Mouse (Mus musculus) 3T3-L1 (cell line): ENCODE results near the gene Dnah7b.
"Not testable (repeated sequence)": the region's sequence is repeated elsewhere in the genome, so short reads cannot be mapped to it uniquely, and the experiment has no call there.

ENCODE experiments used
- DNase-seq: peaks from one replicate; pipeline ENCODE4 v3.0.0-alpha.2; 2015; ENCODE audit warnings: low read depth, low spot score

The Dnah7b gene

DNA sequence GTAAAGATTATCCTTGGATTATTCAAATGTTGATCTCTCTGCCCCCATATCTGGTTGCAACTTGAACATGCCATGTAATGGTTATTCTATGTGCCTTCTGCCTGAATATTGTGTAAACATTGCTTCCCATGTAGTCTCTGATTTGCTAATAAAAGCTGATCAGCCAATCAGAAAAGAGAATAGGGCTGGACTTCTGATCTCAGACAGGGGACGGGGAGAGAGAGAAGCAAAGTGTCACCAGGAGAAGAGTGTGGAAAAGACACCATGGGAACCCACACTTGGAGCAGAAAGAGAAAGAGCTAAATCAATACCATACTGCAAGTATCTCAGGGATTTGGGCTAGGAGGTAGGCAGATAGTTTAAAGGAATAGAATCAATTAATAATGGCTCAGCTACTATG lies at the start of gene Dnah7b:
TSS of gene Dnah7b (plus strand) at position 301 of the 400 bp plus-strand sequence.
- no peak for DNase-seq

- peak; percentile 74 for DNase-seq
These were observed 47.6 kb upstream of the Dnah7b start for GRCm38 (mm10) chr1:46018382-46018977.

DNA sequence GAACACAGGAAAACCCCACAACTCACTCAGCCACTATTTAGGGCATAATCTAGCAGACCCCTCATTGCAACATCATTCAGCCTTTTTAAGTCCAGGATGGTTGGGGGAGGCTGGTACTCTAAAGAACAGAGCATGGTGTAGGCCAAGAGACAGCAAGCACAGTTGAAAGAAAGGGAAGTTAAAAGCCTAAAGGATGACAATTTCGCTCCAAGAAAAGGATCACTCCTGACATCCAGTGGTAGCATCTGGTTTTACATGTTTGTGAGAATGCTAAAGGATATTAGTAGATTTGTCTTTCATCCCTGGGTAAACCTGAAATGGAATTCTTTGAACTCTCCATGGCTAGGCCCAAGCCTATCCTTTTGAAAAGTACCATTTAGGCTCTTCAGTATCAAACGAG lies 43.9 kb upstream of the Dnah7b start:
- peak; percentile 78 for DNase-seq

GRCm38 (mm10) chr1:46031993-46032555 lies 34.0 kb upstream of the Dnah7b start:
- DNase-seq: no peak

GRCm38 (mm10) chr1:46048188-46048587 lies 17.9 kb upstream of the Dnah7b start:
- DNase-seq: no peak

- DNase-seq: peak; percentile 80
These were observed 553 bp downstream of the Dnah7b start for GRCm38 (mm10) chr1:46066484-46067251.

- DNase-seq: not testable (repeated sequence)
These were observed 2.7 kb downstream of the Dnah7b start for GRCm38 (mm10) chr1:46068787-46069186.

DNA sequence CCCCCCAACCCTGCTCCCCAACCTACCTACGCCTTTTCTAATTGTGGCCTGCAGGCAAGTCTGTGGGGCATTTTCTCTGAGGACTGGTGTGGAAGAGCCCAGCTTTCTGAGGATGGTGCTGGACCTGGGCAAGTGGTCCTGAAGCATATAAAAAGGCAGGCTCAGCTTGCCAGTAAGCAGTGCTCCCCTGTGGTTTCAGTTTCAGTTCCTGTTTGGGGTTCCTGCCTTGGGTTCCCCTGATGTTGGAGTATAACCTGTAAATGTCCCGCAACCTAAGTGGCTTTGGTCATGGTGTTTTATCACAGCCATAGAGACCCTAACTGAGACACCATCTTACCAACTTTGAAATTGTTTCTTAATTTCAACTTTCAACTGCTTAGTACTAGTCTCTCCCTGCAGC lies 11.8 kb downstream of the Dnah7b start:
- DNase-seq: no peak

DNA sequence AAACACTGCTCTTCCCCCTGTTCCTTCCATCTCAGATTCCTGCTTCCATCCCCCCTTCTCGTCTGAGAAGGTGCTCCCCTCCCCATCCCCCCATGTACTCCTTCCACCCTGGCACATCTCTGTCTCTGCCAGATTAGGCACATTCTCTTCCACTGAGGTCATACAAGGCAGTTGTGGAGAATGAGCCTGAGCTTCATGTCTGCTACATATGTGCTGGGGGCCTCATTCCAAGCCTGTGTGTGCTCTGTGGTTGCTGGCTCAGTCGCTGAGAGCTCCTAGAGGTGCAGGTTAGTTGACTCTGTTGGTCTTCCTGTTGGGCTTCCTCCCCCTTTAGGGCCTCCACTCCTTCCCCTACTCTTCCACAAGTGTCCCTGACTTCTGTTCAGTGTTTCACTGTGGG lies 34.4 kb downstream of the Dnah7b start:
- DNase-seq: no peak

- DNase-seq: not testable (repeated sequence)
These were observed 46.5 kb downstream of the Dnah7b start for GRCm38 (mm10) chr1:46112606-46113005.

GRCm38 (mm10) chr1:46117179-46117578 lies 51.1 kb downstream of the Dnah7b start:
- not testable (repeated sequence) for DNase-seq

- no peak for DNase-seq
These were observed 61.9 kb downstream of the Dnah7b start for GRCm38 (mm10) chr1:46128058-46128457.

DNA sequence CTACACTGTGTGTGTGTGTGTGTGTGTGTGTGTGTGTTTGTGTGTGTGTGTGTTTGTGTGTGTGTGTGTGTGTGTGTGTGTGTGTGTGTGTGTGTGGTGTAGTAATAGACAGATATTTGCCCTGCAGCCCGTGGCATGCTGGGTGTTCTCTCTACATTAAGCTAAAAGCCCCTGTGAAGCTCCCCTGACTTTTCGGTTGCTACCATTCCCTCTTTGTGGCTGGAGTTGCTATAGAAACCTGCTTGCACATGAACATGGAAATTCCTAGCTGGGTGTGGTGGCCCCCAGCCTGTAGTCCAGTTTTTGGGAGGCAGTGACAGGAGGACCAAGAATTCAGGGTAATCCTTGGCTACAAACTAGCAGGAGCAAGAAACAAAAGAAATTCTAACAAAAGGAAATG lies 130.7 kb downstream of the Dnah7b start:
- DNase-seq: not testable (repeated sequence)

DNA sequence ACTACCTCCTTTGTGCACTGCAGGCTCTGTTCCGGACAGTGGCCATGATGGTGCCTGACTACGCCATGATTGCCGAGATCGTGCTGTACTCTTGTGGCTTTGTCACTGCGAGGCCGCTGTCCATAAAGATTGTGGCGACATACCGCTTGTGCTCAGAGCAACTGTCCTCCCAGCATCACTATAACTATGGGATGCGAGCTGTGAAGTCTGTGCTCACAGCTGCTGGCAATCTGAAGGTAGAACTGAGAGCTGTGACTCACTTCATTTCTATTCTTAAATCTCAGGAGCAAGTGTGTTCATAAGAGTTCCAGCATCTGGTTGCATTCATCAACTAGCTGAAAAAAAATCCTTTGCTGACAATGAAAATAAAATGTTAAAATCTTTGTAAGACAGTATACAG lies 135.1 kb downstream of the Dnah7b start:
- not testable (repeated sequence) for DNase-seq

DNA sequence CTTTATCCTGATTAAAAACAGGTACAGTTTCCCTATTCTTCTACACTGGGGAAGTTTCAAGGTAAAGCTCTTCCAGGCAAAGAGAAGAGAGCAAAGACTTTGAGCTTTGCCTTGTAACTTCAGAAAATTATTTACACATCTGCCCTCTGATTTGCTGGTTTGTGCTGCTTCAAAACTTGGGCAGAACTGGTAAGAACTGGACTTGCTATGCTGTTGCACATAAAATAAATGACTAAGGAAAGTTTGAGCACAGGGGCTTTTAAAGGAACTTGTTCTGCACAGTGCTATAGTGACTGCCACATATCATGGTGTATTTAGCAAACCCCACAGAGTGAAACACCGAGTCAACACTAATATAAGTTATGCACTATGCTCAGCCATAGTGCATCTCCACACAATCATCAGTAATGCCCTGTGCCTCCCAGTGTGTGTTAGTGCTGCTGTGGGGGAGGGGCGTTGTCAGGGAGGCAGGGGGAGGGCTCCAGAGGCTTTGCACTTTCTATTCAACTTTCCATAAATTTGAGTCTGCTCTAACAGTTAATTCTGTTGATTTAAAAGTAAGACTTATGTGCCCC lies 144.0 kb downstream of the Dnah7b start:
- not testable (repeated sequence) for DNase-seq

DNA sequence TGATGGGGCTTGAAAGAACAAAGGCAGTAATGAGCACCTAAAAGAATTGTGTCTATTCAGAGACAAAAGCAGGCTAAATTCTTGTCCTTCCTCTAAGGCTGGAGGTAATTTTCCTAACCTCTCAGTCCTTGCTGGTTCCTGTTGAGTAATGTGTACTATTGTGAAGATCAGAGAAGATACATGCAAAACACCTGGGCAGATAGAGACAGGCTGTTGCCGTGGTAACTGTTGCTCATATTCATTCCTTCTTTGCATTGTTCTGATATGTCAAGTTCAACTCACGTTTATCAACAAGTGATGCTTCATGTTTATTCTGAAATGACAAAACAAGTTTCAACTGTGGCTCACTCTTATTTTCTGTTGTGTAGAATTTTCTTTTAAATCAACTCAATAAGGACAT lies 156.6 kb downstream of the Dnah7b start:
- DNase-seq: not testable (repeated sequence)

GRCm38 (mm10) chr1:46226136-46226535 lies 160.0 kb downstream of the Dnah7b start:
- not testable (repeated sequence) for DNase-seq

- not testable (repeated sequence) for DNase-seq
These were observed 202.7 kb downstream of the Dnah7b start for GRCm38 (mm10) chr1:46268841-46269240.

DNA sequence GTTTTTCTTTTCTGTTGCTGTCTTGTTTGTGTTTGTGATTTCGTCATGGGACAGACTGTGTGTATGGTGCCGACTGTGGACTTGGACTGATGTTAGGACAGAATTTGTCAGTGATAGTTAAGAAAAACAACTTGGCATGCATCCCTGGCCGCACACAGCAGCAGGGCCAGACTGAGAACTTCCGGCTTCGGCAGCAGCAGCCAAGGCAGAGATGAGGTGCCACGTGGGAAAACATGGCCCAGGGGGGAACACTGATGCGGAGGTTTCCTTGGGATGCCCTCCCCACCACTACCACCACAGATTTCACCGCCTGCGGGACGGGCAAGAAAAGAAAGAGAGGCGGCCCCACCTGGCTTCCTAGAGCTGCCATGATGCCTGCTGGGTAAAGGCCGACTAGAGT lies 205.8 kb downstream of the Dnah7b start:
- DNase-seq: no peak

- not testable (repeated sequence) for DNase-seq
These were observed 212.2 kb downstream of the Dnah7b start for GRCm38 (mm10) chr1:46278057-46278910.

DNA sequence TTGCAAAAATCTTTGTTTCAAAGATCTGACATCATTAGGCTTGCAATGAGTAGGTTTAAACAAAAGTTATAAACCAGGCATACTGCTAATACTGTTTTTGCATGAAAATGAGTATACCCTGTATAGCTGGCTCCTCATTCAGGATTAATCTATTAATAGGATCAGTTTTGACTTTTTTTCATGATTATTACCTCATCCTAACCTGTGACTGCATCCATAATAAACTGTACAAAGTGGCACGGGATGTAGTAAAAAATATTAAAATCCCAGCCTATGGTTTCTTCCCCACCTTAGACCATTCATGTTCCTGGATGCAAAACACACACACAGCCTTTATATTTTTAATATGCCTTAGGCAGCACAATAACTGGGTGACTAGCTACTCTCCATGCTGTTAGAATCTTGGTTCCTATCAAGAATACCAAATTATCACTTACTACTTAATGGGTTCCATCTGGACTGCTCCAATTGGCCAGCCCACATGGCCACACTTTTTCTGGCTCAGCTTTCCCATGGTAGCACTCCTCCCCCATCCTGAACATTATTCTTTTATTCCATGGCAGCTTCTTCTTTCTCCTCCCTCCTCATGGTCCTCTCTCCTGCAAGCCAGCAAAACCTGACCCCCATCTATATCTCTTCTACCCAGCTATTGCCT lies 212.9 kb downstream of the Dnah7b start:
- not testable (repeated sequence) for DNase-seq
